Mouse (Mus musculus) forebrain, embryonic 11.5 days (tissue): ENCODE data around the gene Adora2a. TPM values are rescaled to one million over a fixed set of nuclear protein-coding genes. Genes with fewer than 3 reads are reported as not detected.

ENCODE experiments used
- ATAC-seq: fragments of 200-750 bp; cut with Nextera tagmentation; replicated peaks from 2 replicates; pipeline ENCODE4 v1.8.0; 2017; ENCODE audit warnings: moderate TSS enrichment; ENCODE audit not compliant: low FRiP score
- DNase-seq: peaks from one replicate; pipeline ENCODE4 v3.0.0-alpha.2; 2017; ENCODE audit warnings: low spot score
- H3K27ac ChIP-seq: fragments of 300-500 bp; sonication (generic); 2 replicates; pipeline ENCODE4 v1.5.1; 2014; ENCODE audit warnings: low read depth, low read length
- H3K27me3 ChIP-seq: fragments of 300-500 bp; sonication (generic); 2 replicates; pipeline ENCODE4 v1.6.1; 2014; ENCODE audit warnings: mild to moderate bottlenecking, low read length, mixed read lengths; ENCODE audit not compliant: control insufficient read depth, insufficient read depth
- H3K36me3 ChIP-seq: fragments of 300-500 bp; sonication (generic); 2 replicates; pipeline ENCODE4 v1.6.1; 2014; ENCODE audit warnings: mild to moderate bottlenecking, low read length, moderate library complexity, mixed read lengths; ENCODE audit not compliant: control insufficient read depth, insufficient read depth
- H3K4me1 ChIP-seq: fragments of 300-500 bp; sonication (generic); replicated peaks from 2 replicates; pipeline ENCODE4 v1.6.1; 2014; ENCODE audit warnings: low read length, mixed read lengths; ENCODE audit not compliant: control insufficient read depth, insufficient read depth
- H3K4me2 ChIP-seq: fragments of 300-500 bp; sonication (generic); 2 replicates; pipeline ENCODE4 v1.6.1; 2014; ENCODE audit warnings: low read depth, mild to moderate bottlenecking, low read length, moderate library complexity, mixed read lengths; ENCODE audit not compliant: severe bottlenecking
- H3K4me3 ChIP-seq: fragments of 300-500 bp; sonication (generic); 2 replicates; pipeline ENCODE4 v1.5.1; 2014; ENCODE audit warnings: low read depth, low read length
- H3K9ac ChIP-seq: fragments of 300-500 bp; sonication (generic); 2 replicates; pipeline ENCODE4 v1.6.1; 2014; ENCODE audit warnings: low read length
- H3K9me3 ChIP-seq: fragments of 300-500 bp; sonication (generic); 2 replicates; pipeline ENCODE4 v1.6.1; 2016; ENCODE audit warnings: low read length, mixed read lengths; ENCODE audit not compliant: control insufficient read depth
- WGBS: fragments of 180-500 bp; shearing (Covaris S2); extraction: QIAGEN DNeasy Blood & Tissue Kit; methylation state at CpG from one replicate; pipeline ENCODE4 v1.1.7; 2014; 5-methylcytosine and 5-hydroxymethylcytosine counted together
- polyA plus RNA-seq: library from polyadenylated mRNA; unstranded; fragments of >200 nt; fragmentation: Nextera tagmentation; extraction: Ambion mirVana; gene quantifications from 2 replicates; pipeline ENCODE4 v1.2.1, GENCODE M21; 2014

The Adora2a gene
- polyA plus RNA-seq, 1 experiment from 2014 or later: 2.5 TPM

GRCm38 (mm10) chr10:75302536-75302935 is 14.1 kb upstream of the Adora2a start:
- H3K4me2 ChIP-seq: no peak overlapping the region
- no peak overlapping the region for H3K9ac ChIP-seq
- ATAC-seq (no peak), DNase-seq (peak; percentile 15)
- no peaks in the 10 kb centered on the region for H3K9me3 ChIP-seq
- no peaks in the 10 kb centered on the region for H3K36me3 ChIP-seq
- H3K27ac ChIP-seq: no peak overlapping the region
- 96% methylated on average over 4 of the region's 4 CpGs for WGBS
- no peak overlapping the region for H3K4me3 ChIP-seq
- H3K27me3 ChIP-seq: no peaks in the 10 kb centered on the region
- H3K4me1 ChIP-seq: no peaks in the 10 kb centered on the region; the same call in 1 of the 2 replicates

GRCm38 (mm10) chr10:75303324-75304048 is 13.2 kb upstream of the Adora2a start:
- H3K4me2 ChIP-seq: no peak overlapping the region
- H3K27ac ChIP-seq: no peak overlapping the region
- H3K27me3 ChIP-seq: no peaks in the 10 kb centered on the region
- no peak overlapping the region for H3K9ac ChIP-seq
- no peaks in the 10 kb centered on the region; the same call in 1 of the 2 replicates for H3K4me1 ChIP-seq
- WGBS: 92% methylated on average over 8 of the region's 8 CpGs
- H3K36me3 ChIP-seq: no peaks in the 10 kb centered on the region
- ATAC-seq (no peak), DNase-seq (peak; percentile 8)
- H3K9me3 ChIP-seq: no peaks in the 10 kb centered on the region
- no peak overlapping the region for H3K4me3 ChIP-seq

GRCm38 (mm10) chr10:75304049-75304405 is 12.7 kb upstream of the Adora2a start:
- 92% methylated on average over 5 of the region's 5 CpGs for WGBS

GRCm38 (mm10) chr10:75304413-75304812 is 12.3 kb upstream of the Adora2a start:
- Histone ChIP-seq H3K27ac (no peak overlapping the region), H3K27me3 (no peaks in the 10 kb centered on the region), H3K4me3 (no peak overlapping the region), H3K4me2 (no peak overlapping the region), H3K9me3 (no peaks in the 10 kb centered on the region), H3K36me3 (no peaks in the 10 kb centered on the region), H3K4me1 (no peaks in the 10 kb centered on the region; the same call in 1 of the 2 replicates), H3K9ac (no peak overlapping the region)
- DNase-seq: peak; percentile 45
- ATAC-seq: no peak
- 80% methylated on average over 6 of the region's 6 CpGs for WGBS

More at GRCm38 (mm10) chr10:75304049-75304405, 12.7 kb upstream of the Adora2a start:
- H3K27me3 ChIP-seq: no peaks in the 10 kb centered on the region
- no peak overlapping the region for H3K9ac ChIP-seq
- no peak overlapping the region for H3K4me3 ChIP-seq
- H3K27ac ChIP-seq: no peak overlapping the region
- ATAC-seq (no peak), DNase-seq (no peak)
- H3K36me3 ChIP-seq: no peaks in the 10 kb centered on the region
- H3K4me1 ChIP-seq: no peaks in the 10 kb centered on the region; the same call in 1 of the 2 replicates
- no peaks in the 10 kb centered on the region for H3K9me3 ChIP-seq
- no peak overlapping the region for H3K4me2 ChIP-seq

- no peak overlapping the region for H3K9ac ChIP-seq
- no peak overlapping the region for H3K27ac ChIP-seq
- H3K4me1 ChIP-seq: no peaks in the 10 kb centered on the region; the same call in 1 of the 2 replicates
- H3K4me2 ChIP-seq: no peak overlapping the region
- no peak for ATAC-seq
- WGBS: 96% methylated on average over 7 of the region's 7 CpGs
- no peaks in the 10 kb centered on the region for H3K9me3 ChIP-seq
- DNase-seq: no peak
- no peak overlapping the region for H3K4me3 ChIP-seq
- no peaks in the 10 kb centered on the region for H3K27me3 ChIP-seq
- H3K36me3 ChIP-seq: no peaks in the 10 kb centered on the region; the same call in 1 of the 2 replicates
Measured at GRCm38 (mm10) chr10:75307130-75307529, 9.5 kb upstream of the Adora2a start.

GRCm38 (mm10) chr10:75312361-75312760 is 4.3 kb upstream of the Adora2a start:
- peaks cover 3% of the 10 kb centered on the region; the same call in 1 of the 2 replicates for H3K27me3 ChIP-seq
- H3K4me1 ChIP-seq: peaks cover 3% of the 10 kb centered on the region; the same call in 1 of the 2 replicates
- ATAC-seq (no peak), DNase-seq (no peak)
- WGBS: 89% methylated on average over 7 of the region's 7 CpGs
- H3K27ac ChIP-seq: no peak overlapping the region
- no peaks in the 10 kb centered on the region; the same call in 1 of the 2 replicates for H3K36me3 ChIP-seq
- no peaks in the 10 kb centered on the region for H3K9me3 ChIP-seq
- H3K4me3 ChIP-seq: no peak overlapping the region
- no peak overlapping the region for H3K9ac ChIP-seq
- no peak overlapping the region for H3K4me2 ChIP-seq

GRCm38 (mm10) chr10:75314190-75314980 is 2.3 kb upstream of the Adora2a start:
- Histone ChIP-seq H3K4me2 (no peak overlapping the region), H3K36me3 (no peaks in the 10 kb centered on the region; the same call in 1 of the 2 replicates), H3K4me1 (peaks cover 3% of the 10 kb centered on the region; the same call in 1 of the 2 replicates), H3K4me3 (no peak overlapping the region), H3K27me3 (peaks cover 14% of the 10 kb centered on the region), H3K9ac (no peak overlapping the region), H3K9me3 (no peaks in the 10 kb centered on the region), H3K27ac (no peak overlapping the region)
- 83% methylated on average over 6 of the region's 6 CpGs for WGBS
- no peak for ATAC-seq
- no peak for DNase-seq

GRCm38 (mm10) chr10:75315756-75316155 is 921 bp upstream of the Adora2a start:
- ATAC-seq: no peak
- no peak overlapping the region for H3K4me2 ChIP-seq
- no peaks in the 10 kb centered on the region; the same call in 1 of the 2 replicates for H3K36me3 ChIP-seq
- H3K27me3 ChIP-seq: peaks cover 14% of the 10 kb centered on the region
- no peak overlapping the region for H3K9ac ChIP-seq
- no peaks in the 10 kb centered on the region for H3K9me3 ChIP-seq
- 81% methylated on average over 8 of the region's 8 CpGs for WGBS
- no peak for DNase-seq
- no peak overlapping the region for H3K4me3 ChIP-seq
- peaks cover 3% of the 10 kb centered on the region; the same call in 1 of the 2 replicates for H3K4me1 ChIP-seq
- H3K27ac ChIP-seq: no peak overlapping the region
